Mouse (Mus musculus) neural tube, embryonic 13.5 days (tissue): ENCODE measurements around the gene Clcn1. TPM values are rescaled to one million over a fixed set of nuclear protein-coding genes. Genes with fewer than 3 reads are reported as not detected.

ENCODE experiments used
- ATAC-seq: fragments of 200-750 bp; cut with Nextera tagmentation; 2 replicates; pipeline ENCODE4 v1.8.0; 2017; ENCODE audit warnings: low read depth, mild to moderate bottlenecking, moderate TSS enrichment, moderate library complexity
- H3K27ac ChIP-seq: fragments of 300-500 bp; sonication (generic); replicated peaks from 2 replicates; pipeline ENCODE4 v1.5.1; 2015; ENCODE audit warnings: moderate library complexity, mild to moderate bottlenecking, inconsistent platforms
- H3K27me3 ChIP-seq: fragments of 300-500 bp; sonication (generic); 2 replicates; pipeline ENCODE4 v1.6.1; 2015; ENCODE audit warnings: mild to moderate bottlenecking, inconsistent platforms
- H3K36me3 ChIP-seq: fragments of 300-500 bp; sonication (generic); 2 replicates; pipeline ENCODE4 v1.6.1; 2015; ENCODE audit warnings: mild to moderate bottlenecking, inconsistent platforms
- H3K4me1 ChIP-seq: fragments of 300-500 bp; sonication (generic); replicated peaks from 2 replicates; pipeline ENCODE4 v1.6.1; 2015; ENCODE audit warnings: inconsistent platforms
- H3K4me2 ChIP-seq: fragments of 300-500 bp; sonication (generic); 2 replicates; pipeline ENCODE4 v1.6.1; 2015; ENCODE audit warnings: inconsistent platforms, mild to moderate bottlenecking, moderate library complexity
- H3K4me3 ChIP-seq: fragments of 300-500 bp; sonication (generic); 2 replicates; pipeline ENCODE4 v1.5.1; 2015; ENCODE audit warnings: mild to moderate bottlenecking, inconsistent platforms
- H3K9ac ChIP-seq: fragments of 300-500 bp; sonication (generic); 2 replicates; pipeline ENCODE4 v1.6.1; 2015; ENCODE audit warnings: moderate library complexity, mild to moderate bottlenecking, inconsistent platforms
- H3K9me3 ChIP-seq: fragments of 300-500 bp; sonication (generic); 2 replicates; pipeline ENCODE4 v1.6.1; 2016; ENCODE audit warnings: inconsistent platforms
- WGBS: fragments of 180-500 bp; shearing (Covaris S2); methylation state at CpG from one replicate; pipeline ENCODE4 v1.1.7; 2015; 5-methylcytosine and 5-hydroxymethylcytosine counted together
- polyA plus RNA-seq: library from polyadenylated mRNA; unstranded; fragments of >200 nt; fragmentation: Nextera tagmentation; extraction: Ambion mirVana; gene quantifications from 2 replicates; pipeline ENCODE4 v1.2.1, GENCODE M21; 2015

Clcn1 gene
- polyA plus RNA-seq, 1 experiment from 2014 or later = 2.0 TPM

DNA sequence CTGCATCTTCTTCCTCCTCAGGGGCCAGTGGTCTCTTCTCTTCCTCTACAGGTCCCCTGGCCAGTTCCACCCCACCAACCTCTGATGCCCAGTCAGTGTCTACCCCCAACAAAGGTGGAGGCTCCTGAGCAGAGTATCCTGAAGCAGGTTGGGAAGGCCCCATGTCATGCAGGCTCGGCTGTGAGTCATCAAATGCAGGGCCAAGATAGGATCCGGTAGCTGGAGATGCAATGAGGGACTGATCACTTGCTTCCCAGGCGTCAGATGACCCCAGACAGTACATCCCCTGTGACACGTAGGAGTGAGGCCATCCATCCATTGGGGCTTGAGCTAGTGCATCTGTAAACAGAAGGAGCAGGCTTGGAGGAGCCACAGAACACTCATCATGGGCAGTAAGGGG lies 31.8 kb downstream of the Clcn1 start:
- H3K36me3 ChIP-seq = peaks cover 68% of the 10 kb centered on the region
- no peak overlapping the region for H3K4me3 ChIP-seq
- H3K27ac ChIP-seq = no peak overlapping the region
- H3K9ac ChIP-seq = no peak overlapping the region
- H3K9me3 ChIP-seq = no peaks in the 10 kb centered on the region
- H3K27me3 ChIP-seq = no peaks in the 10 kb centered on the region
- WGBS = 91% methylated on average over 4 of the region's 4 CpGs
- H3K4me2 ChIP-seq = no peak overlapping the region
- H3K4me1 ChIP-seq = peaks cover 23% of the 10 kb centered on the region
- ATAC-seq = no peak

DNA sequence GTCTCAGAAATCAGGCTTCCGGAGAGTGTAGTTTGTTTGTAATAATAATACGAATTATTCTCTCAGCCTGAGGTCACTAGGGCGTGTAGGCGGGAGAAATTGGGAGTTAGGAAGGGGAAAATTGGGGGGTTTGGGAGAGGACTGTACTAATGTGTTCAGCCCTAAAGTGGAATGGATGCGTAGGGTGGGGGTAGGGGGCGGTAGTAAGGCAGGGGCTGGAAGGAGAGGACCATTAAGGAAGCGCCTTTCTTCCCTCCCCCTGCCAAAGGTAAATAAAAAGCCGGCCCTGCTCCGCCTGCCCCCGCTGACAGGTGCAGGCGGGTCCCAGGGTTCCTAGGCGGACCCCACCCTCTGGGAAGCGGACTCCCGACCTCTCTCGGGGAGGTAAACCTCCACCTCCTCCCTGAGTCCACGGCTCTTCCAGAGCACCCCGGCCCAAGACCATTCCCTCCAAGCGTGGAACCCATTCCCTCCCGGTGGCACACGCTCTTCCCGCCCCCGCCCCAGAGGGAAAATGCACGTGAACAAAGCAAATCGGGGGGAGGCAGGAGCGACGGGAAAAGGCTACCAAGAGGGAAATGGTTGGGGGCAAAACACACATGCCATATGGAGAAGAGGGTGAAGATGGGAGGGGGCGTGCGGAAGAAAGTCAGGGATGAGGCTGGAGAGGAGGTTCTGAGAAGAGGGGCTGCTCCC lies 37.0 kb downstream of the Clcn1 start:
- Histone ChIP-seq H3K9me3 (no peaks in the 10 kb centered on the region), H3K4me1 (peaks cover 36% of the 10 kb centered on the region), H3K36me3 (peaks cover 19% of the 10 kb centered on the region), H3K4me2 (peak overlapping the region; percentile 82), H3K9ac (peak overlapping the region; percentile 95), H3K27me3 (no peaks in the 10 kb centered on the region), H3K4me3 (peak overlapping the region; percentile 77), H3K27ac (peak overlapping the region; percentile 95)
- peak; percentile 42 for ATAC-seq
- WGBS = 1% methylated on average over 28 of the region's 28 CpGs

DNA sequence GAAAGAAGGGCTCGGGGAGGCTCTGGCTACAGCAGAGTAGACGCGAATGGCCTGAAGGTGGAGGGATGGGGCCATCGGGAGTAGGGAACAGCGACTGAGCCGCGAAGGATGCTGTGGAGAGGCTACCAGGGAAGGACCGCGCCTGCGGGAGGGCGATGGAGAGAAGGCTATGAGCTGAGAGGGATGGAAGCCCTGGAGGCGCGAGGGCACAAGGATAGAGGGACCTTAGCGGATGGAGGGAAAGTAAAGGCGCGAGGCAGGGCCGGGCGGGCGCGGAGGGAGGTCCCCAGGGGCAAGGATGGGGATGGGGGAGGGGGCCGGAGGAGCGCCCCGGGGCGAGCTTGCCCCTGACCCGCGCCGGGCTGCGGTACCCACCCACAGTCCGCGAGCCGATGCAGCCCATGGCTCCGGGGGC lies 37.6 kb downstream of the Clcn1 start:
- Histone ChIP-seq H3K9ac (peak overlapping the region; percentile 95), H3K4me2 (peak overlapping the region; percentile 82), H3K27ac (peak overlapping the region; percentile 95), H3K36me3 (peaks cover 14% of the 10 kb centered on the region), H3K4me3 (peak overlapping the region; percentile 77), H3K4me1 (peaks cover 36% of the 10 kb centered on the region), H3K9me3 (no peaks in the 10 kb centered on the region), H3K27me3 (no peaks in the 10 kb centered on the region)
- peak; percentile 79 for ATAC-seq
- WGBS = under 1% methylated on average over 31 of the region's 32 CpGs

DNA sequence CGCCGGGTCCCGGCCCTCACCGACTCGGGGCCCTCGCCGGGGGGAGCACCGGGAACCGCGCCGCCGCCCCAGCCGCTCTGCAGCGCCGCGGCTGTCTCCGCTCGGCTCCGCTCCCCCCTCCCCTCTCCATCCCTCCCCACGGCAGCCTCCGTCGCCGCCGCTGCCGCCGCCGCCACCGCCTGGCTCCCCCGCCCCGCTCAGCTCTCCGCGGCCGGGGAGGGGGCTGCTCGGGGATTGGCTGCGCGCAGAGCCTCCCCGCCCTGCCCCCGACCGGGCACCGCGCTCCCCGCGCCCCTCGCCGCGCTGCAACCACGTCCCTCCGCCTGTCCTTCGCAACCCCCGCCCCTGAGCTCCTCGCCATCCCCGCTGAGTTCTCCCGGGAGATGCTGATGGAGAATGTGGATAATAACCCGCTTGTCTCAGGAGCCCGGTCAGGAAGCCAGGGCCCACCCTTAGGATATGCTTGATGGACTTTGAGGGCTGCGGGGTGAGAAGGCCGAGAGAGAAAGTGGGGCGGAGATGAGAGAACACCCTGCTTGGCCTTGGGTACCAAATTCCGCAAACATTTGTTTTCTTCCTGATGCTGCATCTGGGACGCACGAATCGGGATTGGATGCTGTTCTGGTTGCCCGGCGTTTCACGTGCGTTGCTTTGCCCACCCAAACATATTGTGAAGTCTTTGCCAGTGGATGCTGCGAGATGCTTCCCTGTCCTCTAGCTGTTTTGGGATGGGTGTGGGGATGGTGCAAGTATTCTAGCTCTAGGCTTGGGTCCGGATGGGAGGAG lies 38.2 kb downstream of the Clcn1 start, which contains the start of gene Fam131b:
Fam131b (minus strand) TSS at position 162 of the 786 bp plus-strand sequence.
- no peaks in the 10 kb centered on the region for H3K27me3 ChIP-seq
- H3K9ac ChIP-seq = peak within 1 kb of the TSS; percentile 95
- H3K9me3 ChIP-seq = no peaks in the 10 kb centered on the region
- H3K4me3 ChIP-seq = peak within 1 kb of the TSS; percentile 77
- H3K4me1 ChIP-seq = peaks cover 36% of the 10 kb centered on the region
- H3K36me3 ChIP-seq = peaks cover 14% of the 10 kb centered on the region
- peak within 1 kb of the TSS; percentile 95 for H3K27ac ChIP-seq
- under 1% methylated on average over 56 of the region's 68 CpGs for WGBS
- H3K4me2 ChIP-seq = peak within 1 kb of the TSS; percentile 82
- ATAC-seq = peak; percentile 92

DNA sequence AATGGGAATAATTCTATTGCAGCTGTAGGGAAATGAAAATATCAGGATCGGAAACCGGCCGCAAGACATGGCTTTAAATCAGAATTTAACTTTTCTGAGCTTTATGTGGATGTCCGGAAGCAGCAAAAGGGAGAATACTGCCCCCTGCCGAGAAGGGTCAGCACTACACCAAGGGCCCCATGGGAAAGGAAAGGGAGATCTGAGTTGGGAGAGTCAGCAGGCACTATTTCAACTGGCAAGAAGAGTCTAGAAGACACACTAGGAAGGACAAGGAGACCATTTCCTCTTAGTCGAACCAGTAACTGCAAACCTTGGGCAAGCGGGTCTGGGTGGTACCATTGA lies 38.8 kb downstream of the Clcn1 start:
- Histone ChIP-seq H3K4me2 (peak overlapping the region; percentile 82), H3K27ac (peak overlapping the region; percentile 95), H3K27me3 (no peaks in the 10 kb centered on the region), H3K9ac (peak overlapping the region; percentile 95; the same call in 1 of the 2 replicates), H3K36me3 (peaks cover 9% of the 10 kb centered on the region; the same call in 1 of the 2 replicates), H3K4me3 (peak overlapping the region; percentile 77), H3K9me3 (no peaks in the 10 kb centered on the region), H3K4me1 (peaks cover 36% of the 10 kb centered on the region)
- 1% methylated on average over 7 of the region's 7 CpGs for WGBS
- 0 out of 2 replicates have a peak, but pooled peaks have one; percentile 5 for ATAC-seq

DNA sequence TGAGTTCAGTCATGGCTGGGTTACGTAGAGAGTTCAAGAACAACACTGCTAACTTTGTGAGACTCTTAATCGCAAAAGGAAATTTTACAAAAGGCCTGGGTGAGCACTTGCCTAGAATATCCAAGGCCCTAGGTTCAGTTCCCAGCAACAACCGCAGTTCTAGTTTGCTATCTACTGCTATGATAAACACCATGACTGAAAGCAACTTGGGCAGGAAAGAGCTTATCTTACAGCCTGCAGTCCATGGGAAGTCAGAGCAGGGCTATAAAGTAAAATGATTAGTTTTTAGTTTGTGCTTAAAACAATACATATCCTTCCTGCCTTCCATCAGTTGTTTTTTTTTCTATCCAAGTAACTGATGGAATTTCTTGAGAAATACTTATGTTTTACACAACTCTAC lies 40.0 kb downstream of the Clcn1 start:
- H3K9ac ChIP-seq = no peak overlapping the region
- no peaks in the 10 kb centered on the region for H3K27me3 ChIP-seq
- H3K4me3 ChIP-seq = no peak overlapping the region
- no peak overlapping the region for H3K27ac ChIP-seq
- ATAC-seq = no peak
- H3K4me2 ChIP-seq = no peak overlapping the region
- H3K36me3 ChIP-seq = no peaks in the 10 kb centered on the region
- peaks cover 31% of the 10 kb centered on the region for H3K4me1 ChIP-seq
- WGBS = 92% methylated on average over 3 of the region's 3 CpGs
- H3K9me3 ChIP-seq = no peaks in the 10 kb centered on the region

DNA sequence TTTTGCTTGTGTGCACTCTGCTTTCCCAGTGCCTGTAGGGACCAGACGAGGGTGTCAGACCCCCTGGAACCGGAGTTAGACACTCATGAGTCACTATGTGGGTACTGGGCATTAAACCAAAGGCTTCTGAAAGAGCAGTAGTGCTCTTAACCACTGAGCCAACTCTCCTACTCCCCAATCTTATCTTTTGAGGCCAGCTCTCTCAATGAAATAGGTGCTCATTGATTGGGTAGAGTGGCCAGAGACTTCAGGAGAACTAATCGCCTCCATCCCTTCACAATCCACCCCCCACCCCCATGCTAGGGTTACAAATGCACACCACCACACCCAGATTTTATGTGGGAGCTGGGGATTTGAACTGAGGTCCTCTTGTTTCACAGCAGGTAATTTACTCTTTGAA lies 42.3 kb downstream of the Clcn1 start:
- WGBS = 84% methylated on average over 3 of the region's 3 CpGs
- Histone ChIP-seq H3K27ac (no peak overlapping the region), H3K36me3 (no peaks in the 10 kb centered on the region), H3K9ac (no peak overlapping the region), H3K9me3 (no peaks in the 10 kb centered on the region), H3K4me1 (peaks cover 9% of the 10 kb centered on the region; the same call in 1 of the 2 replicates), H3K4me3 (no peak overlapping the region), H3K4me2 (no peak overlapping the region), H3K27me3 (no peaks in the 10 kb centered on the region)
- no peak for ATAC-seq

DNA sequence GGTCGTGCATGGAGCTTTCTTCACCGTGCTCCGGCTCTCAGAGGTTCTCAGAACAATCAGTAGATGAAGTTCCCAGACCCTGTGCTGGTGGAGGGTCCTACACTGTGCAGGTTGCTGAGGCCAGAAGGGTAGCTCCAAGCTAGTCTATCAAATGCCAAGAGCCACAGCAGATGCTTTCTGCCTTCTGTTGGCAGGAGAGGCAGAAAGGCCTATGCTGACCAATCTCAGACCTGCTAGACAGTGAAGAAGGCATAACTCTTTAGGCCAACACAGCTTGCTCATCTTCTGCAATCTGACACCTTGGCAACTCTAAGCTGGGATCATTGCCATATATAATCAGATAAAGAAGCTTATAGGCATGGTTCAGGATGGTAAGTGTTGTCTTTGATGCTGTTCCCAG lies 43.7 kb downstream of the Clcn1 start:
- WGBS = 77% methylated on average over 3 of the region's 3 CpGs
- Histone ChIP-seq H3K4me1 (peaks cover 5% of the 10 kb centered on the region; the same call in 1 of the 2 replicates), H3K27me3 (no peaks in the 10 kb centered on the region), H3K9ac (no peak overlapping the region), H3K27ac (no peak overlapping the region), H3K4me2 (no peak overlapping the region), H3K4me3 (no peak overlapping the region), H3K9me3 (no peaks in the 10 kb centered on the region), H3K36me3 (no peaks in the 10 kb centered on the region)
- ATAC-seq = no peak

DNA sequence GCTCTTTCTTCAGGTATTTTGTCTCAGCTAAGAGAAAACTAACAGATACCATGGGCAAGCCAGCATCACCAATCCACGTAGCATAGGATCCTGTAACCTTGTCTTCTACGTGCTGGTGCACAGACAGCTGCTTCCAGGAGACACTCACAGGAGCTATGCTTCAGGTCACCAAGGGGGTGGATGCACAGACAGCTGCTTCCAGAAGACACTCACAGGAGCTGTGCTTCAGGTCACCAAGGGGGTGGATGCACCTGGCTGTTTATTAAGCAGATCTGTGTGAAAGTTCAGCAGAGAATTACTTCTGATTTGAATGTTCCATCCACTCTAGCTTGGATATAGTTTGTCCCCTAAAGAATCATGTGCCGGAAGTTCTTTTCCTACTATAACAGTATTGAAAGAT lies 44.5 kb downstream of the Clcn1 start:
- Histone ChIP-seq H3K9ac (no peak overlapping the region), H3K9me3 (no peaks in the 10 kb centered on the region)

DNA sequence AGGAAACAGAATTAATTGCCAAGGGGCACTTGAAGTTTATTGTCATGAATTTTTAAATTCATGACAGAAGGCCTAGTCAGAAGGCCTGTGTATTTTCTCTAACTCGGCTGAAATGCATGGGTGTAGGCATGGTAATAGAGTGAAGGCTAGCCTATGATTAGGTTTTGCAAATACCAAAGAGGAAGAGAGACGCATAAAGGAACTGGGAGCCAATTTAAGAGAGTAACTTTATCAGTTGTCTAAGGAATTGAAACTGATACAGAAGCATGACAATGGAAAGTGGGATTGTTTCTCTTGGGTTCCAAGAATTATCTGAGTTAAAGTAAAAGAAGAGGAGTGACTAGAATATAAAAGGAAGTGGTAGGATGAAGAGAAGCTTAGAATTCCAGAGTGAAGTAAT lies 52.7 kb downstream of the Clcn1 start:
- no peaks in the 10 kb centered on the region for H3K27me3 ChIP-seq
- H3K27ac ChIP-seq = no peak overlapping the region
- ATAC-seq = no peak
- H3K9ac ChIP-seq = no peak overlapping the region
- H3K36me3 ChIP-seq = no peaks in the 10 kb centered on the region
- no peaks in the 10 kb centered on the region for H3K9me3 ChIP-seq
- H3K4me3 ChIP-seq = no peak overlapping the region
- WGBS = 94% methylated on average over 2 of the region's 2 CpGs
- no peak overlapping the region for H3K4me2 ChIP-seq
- H3K4me1 ChIP-seq = no peaks in the 10 kb centered on the region

More for the DNA sequence above, 44.5 kb downstream of the Clcn1 start:
- H3K27ac ChIP-seq = no peak overlapping the region
- H3K27me3 ChIP-seq = no peaks in the 10 kb centered on the region
- H3K4me1 ChIP-seq = no peaks in the 10 kb centered on the region
- H3K36me3 ChIP-seq = no peaks in the 10 kb centered on the region
- H3K4me3 ChIP-seq = no peak overlapping the region
- no peak for ATAC-seq
- no peak overlapping the region for H3K4me2 ChIP-seq
- 92% methylated on average over 3 of the region's 3 CpGs for WGBS

DNA sequence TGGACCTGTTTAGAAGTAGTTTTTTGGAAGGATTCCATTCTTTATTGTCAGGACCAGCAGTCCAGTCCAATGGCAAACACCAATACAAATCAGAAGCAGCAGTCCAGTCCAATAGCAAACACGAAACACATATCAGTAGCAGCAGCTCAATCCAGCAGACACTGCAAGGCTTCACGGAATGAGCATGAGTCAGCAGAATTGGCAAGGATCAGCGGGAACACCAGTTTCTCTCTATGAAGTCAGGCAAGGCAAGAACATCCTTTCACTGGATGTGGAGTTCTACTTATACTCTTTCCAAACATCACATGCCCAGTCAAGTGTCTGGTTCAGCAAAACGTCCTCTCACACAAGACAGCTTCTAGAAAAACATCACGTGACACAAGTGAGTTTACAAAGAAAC lies 53.5 kb downstream of the Clcn1 start:
- no peak overlapping the region for H3K4me3 ChIP-seq
- no peaks in the 10 kb centered on the region for H3K9me3 ChIP-seq
- H3K36me3 ChIP-seq = no peaks in the 10 kb centered on the region
- H3K9ac ChIP-seq = no peak overlapping the region
- no peak overlapping the region for H3K27ac ChIP-seq
- ATAC-seq = no peak
- H3K4me1 ChIP-seq = no peaks in the 10 kb centered on the region
- H3K27me3 ChIP-seq = no peaks in the 10 kb centered on the region
- H3K4me2 ChIP-seq = no peak overlapping the region
- 85% methylated on average over 5 of the region's 5 CpGs for WGBS

DNA sequence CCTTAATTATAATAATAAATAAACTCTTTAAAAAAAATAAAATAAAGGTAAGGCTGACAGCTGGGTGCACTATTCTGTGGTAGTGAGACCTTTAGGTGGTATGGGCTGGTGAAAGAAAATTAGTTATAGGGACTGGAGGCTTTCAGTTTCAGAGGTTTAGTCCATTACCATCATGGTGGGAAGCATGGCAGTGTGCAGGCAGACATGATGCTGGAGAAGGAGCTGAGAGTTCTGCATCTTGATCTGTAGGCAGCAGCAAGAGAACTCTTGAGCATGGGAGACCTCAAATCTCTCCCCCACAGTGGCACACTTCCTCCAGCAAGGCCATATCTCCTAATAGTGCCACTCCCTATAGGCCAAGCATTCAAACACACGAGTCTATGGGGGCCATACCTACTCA lies 55.7 kb downstream of the Clcn1 start:
- Histone ChIP-seq H3K4me1 (no peaks in the 10 kb centered on the region), H3K4me2 (no peak overlapping the region), H3K9me3 (no peaks in the 10 kb centered on the region), H3K36me3 (no peaks in the 10 kb centered on the region), H3K9ac (no peak overlapping the region), H3K27ac (no peak overlapping the region), H3K27me3 (no peaks in the 10 kb centered on the region), H3K4me3 (no peak overlapping the region)
- ATAC-seq = no peak
- 71% methylated on average over 1 of the region's 1 CpGs for WGBS
